Mouse (Mus musculus) thymus, postnatal 4 days (tissue): ENCODE results near the gene Fggy.

ENCODE experiments used
- DNase-seq: peaks from one replicate; pipeline ENCODE4 v3.0.0; 2021

Gene Fggy

GRCm38 (mm10) chr4:95788867-95789266 lies 231.6 kb downstream of the Fggy start:
- no peak for DNase-seq

DNA sequence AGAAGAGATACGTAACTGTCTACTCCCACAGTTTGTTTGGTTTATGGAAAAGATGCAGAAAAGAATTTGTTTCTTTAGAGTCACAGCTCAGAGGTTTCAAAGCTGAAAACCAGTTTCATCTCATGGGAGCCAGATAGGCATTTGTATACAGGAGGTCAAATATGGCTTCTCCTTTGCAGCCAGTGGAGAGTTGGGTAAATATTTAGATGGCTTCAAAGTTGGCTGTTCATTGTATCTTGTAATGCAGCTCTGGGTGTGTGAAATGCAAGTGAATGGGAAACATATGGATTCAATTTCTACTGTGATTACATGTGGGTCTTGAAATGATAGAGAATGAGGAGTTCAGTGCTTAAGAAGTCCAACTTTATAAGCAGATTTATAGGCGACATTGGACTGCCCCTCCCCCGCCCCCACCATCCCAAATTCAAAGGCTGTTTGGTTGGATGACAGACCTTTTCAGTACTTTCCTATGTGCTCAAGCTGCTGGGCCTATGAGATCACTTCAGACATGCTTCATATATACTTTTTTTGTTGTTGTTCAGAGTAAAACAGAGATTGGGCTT lies 234.7 kb downstream of the Fggy start:
- no peak for DNase-seq

DNA sequence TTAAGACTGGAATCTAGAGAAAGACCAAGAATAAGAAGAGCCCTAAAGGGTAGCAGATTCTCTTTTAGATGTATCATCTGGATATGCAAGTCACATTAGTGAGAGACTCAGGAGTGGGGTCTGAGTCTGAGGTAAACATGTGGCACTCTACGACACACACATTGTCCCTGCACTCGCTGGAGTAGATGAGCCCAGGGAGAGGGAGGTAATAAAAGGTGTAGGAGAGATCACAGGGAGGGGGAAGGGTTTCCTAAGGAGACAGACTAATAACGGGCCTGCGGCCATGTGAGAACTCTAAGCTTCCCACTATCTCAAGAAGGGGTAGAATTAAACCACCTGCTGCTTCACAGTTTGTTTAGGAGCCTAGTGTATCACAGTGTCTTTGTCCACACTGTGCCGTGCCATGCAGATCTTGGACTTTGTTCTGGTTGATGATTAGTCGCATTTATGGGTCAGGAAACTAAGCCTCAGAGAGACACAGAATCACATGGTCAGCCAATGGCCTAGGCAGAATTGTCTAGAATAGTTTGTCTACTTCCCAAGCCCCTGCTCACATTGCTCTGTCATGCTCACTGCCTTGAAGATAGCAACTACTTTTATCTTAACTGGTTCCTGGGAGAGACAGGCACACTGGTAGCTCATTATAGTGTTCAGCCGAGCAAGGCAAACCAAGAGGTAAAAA lies 236.5 kb downstream of the Fggy start:
- DNase-seq: no peak

- DNase-seq: no peak
Measured at GRCm38 (mm10) chr4:95794651-95795050, 237.3 kb downstream of the Fggy start.

DNA sequence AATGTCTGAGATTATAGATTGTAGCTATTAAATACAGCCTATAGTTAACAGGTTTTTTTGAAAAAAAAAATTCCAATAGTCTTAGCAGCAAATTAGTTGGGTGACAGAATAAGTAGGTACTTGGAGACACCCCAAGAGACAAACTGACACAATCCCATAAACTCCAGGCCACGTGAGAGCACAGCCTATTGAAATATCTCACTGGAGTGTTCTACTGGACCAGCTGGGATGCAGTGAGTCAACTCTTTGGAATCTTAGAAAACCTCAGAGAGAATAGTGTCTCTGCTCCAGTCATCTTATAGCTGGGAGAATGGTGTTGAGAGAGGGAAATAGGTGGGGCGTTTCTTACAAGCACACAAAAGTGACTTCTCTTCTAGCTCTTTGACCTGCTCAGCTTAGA lies 238.0 kb downstream of the Fggy start:
- DNase-seq: no peak

GRCm38 (mm10) chr4:95819650-95820049 lies 262.3 kb downstream of the Fggy start:
- DNase-seq: no peak

DNA sequence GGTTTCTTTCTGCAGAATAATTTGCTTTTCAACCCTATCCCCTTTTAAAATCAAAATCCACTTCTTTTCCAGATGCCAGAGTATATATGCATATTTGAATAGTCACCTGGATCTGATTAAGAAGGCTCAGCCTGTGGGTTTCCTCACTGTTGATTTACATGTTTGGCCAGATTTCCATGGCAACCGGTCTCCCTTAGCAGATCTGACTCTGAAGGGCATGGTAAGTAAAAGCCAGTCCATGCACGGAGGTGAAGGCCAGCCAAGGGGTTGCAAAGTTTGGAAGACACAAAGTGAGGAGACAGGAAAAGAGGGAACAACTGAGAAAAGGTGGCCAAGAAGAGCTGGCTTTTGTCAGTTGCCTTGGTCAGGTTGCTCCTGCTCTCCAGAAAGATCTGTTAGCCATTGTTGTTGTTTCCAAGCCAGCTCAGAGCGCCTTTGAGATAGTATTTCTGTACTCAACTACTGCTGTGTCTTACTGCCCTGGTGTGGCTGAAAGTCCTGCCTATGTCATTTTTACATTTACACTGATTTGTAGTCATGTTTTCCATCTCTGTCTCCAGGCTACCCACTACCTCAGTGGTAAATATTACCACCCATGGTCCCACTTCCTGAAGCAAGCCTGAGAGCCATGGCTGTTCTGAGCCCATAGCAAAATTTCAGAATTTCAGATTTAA lies 264.7 kb downstream of the Fggy start:
- no peak for DNase-seq

DNA sequence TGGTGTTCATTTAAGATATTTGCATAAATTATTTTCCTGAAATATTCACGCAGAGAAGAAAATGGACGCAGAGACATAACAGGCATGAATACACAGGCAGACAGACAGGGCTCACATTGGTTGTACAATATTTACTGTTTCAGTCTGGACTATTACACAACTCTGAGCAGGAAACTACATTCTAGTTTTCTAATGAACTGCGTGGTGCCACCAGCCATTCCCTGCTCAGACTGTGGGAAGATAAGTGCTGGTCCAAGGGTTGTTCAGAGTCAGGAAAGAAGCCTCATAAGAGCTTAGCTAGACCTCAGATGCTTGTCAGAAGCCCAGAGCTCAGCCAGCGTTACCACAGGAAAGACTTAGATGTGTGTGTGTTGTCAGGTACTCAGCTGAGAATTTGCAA lies 270.9 kb downstream of the Fggy start:
- no peak for DNase-seq

DNA sequence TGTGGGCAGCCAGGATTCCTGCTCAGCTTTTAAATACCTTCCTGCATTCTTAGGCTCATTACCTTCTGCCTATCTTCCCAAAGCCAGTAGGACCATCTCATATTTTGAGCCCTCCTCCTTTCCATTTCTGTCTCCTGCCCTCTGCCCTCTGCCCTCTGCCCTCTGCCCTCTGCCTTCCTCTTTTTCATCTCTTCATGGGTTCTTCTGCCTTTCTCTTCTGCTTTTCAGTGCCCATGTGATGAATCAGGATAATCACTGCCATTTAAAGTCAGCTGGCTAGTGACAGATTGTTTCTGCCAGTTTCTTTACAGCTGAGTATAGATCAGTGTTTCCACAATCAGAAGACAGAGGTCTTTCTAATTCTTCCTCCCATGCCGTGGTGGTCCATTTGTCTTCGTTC lies 273.0 kb downstream of the Fggy start:
- no peak for DNase-seq

DNA sequence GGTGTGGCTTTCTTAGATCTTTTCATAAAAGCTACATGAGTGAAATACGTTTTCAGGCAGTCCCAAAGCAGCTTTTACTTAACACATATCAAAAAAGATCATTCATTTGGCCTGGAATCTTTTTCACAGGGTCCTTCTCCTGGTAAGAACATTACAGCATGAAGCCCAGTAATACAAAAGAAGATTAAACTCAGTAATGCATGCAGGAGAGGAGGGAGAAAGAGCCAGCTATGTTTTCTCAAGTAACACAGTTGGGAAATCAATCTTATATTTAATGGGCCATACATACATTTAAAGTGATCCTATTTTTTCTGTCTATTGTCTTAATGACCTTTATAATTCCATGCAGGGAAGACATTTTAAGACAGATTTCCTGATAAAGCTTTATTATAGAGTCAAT lies 282.6 kb downstream of the Fggy start:
- DNase-seq: no peak

GRCm38 (mm10) chr4:95840389-95841053 lies 283.2 kb downstream of the Fggy start:
- DNase-seq: no peak

- DNase-seq: no peak
Measured at GRCm38 (mm10) chr4:95845981-95846617, 288.8 kb downstream of the Fggy start.

DNA sequence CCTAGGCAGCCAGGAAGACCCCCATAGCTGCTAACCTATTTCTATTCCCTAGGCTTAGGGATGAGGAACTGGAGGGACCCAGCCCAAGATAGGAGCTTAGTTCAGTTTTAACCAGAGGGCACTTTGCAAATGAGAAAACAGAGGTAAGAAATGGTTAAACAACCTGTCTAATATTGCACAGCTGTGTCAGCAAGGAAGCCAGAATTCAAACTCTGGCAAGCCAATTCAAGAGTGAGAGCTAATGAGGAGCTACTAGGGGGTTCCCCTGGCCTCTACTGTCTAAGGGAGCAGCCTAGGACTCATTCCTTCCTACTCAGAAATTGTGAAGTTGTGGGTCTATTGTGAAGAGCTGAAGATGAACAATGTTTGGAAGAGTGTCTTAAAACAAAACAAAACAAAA lies 289.9 kb downstream of the Fggy start:
- DNase-seq: no peak

DNA sequence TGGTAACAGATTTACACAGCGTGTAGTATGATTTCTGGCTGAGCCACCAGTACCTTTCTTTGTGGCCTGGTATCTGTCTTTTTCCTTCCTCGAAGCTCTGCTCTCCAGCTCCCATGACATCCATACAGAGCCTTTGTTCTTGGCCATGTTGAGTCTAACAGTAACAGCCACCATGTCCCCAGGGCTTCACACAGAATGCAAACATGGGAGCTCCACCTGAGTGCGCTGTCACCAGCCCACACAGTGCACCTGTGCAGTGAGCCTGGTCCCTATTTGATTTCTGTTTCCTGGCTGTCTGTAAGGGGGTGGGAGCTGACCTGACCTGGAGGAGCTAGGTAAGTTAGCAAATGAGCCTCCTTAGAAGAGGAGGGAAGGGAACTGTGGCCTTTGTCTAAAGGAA lies 290.4 kb downstream of the Fggy start:
- DNase-seq: no peak

DNA sequence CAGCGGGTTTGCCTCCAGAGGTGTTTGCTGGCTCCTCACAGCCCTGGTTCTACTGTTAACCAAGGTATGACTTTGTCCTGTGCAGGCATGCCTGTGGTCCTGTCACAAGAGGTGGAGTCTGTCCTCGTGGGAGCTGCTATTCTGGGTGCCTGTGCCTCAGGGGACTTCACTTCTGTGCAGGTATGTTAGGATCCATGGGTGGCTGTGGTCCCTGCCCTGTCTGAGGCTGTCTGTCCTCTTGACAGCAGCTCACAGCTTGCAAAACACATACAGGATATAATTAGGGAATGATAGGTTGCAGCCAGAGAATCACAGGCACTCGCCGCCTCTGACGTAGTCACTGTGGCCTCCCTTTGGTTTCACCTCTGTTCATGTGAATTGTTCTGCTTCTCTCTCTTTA lies 292.2 kb downstream of the Fggy start:
- DNase-seq: no peak

- no peak for DNase-seq
Measured at GRCm38 (mm10) chr4:95850044-95850739, 292.9 kb downstream of the Fggy start.

- no peak for DNase-seq
Measured at GRCm38 (mm10) chr4:95852257-95852656, 294.9 kb downstream of the Fggy start.

- no peak for DNase-seq
Measured at GRCm38 (mm10) chr4:95856008-95856407, 298.7 kb downstream of the Fggy start.

DNA sequence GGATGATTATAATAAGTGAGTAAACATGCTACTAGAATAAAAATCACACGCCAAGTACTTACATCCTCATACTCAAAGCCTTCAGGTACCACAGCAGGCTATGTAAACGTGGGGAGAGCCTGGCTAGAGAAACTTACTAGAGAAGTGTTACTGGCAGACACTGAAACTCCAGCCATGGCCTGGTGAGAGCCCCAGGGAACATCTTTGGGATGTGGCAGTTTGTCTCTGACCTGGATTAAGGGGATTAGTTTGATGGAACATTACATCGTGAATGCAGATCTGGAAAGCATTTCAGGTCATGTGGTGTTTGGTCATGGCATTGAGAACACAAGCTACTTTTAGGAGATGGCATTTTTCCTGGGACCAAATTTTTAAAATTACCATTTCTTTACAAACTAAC lies 303.3 kb downstream of the Fggy start:
- DNase-seq: no peak

GRCm38 (mm10) chr4:95861074-95861473 lies 303.8 kb downstream of the Fggy start:
- DNase-seq: no peak

GRCm38 (mm10) chr4:95861741-95862155 lies 304.4 kb downstream of the Fggy start:
- no peak for DNase-seq

DNA sequence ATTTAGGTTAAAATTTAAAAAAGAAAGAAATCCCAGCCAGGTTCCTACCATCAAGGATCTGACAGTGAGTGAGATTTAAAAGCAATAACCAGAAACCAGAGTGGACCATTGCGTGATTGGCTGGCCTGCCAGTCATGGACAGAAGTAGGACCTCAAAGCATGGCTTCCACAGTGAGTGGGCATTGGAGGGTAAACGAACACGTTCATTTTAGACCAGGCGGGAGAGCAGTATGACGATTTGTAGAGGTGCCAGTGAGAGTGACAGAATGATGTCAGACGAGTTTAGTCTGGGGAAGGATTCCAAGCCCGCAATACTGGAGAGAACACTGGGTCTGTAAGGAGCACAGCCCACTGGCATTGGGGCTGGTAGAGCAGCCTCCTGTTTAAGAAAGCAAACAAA lies 305.0 kb downstream of the Fggy start:
- DNase-seq: no peak
